Mouse (Mus musculus): ENCODE data around the gene Ttf1.

The Ttf1 gene

GRCm38 (mm10) chr2:29124936-29125701 is 65.1 kb downstream of the Ttf1 start:
- peak; percentile 96 for DNase-seq (ENCODE audit: low read depth)

GRCm38 (mm10) chr2:29130118-29130899 is 70.2 kb downstream of the Ttf1 start:
- no peak for DNase-seq (ENCODE audit: low read depth)

GRCm38 (mm10) chr2:29135161-29135560 is 75.1 kb downstream of the Ttf1 start:
- DNase-seq (ENCODE audit: low read depth) = no peak
